Comparison of ENCODE assay signal across 8 mouse cellular contexts in genomic region chr5:67607804-67608673, GRCm38 (mm10). TPM values are rescaled to one million over a fixed set of nuclear protein-coding genes. Genes with fewer than 3 reads are reported as not detected.
DNase-seq lines count a peak whose midpoint lies in the region; ATAC-seq and TF ChIP-seq lines count a peak whose summit lies in the region.

Gene Shisa3, plus strand, starts transcription at chr5:67607882.

- no peak for TF ChIP-seq CTCF in heart, postnatal 0 days (IDR thresholded peaks at IDR 0.05; ENCODE audit: low read depth)
- peak; percentile 31 for TF ChIP-seq CTCF in stomach, postnatal 0 days (IDR thresholded peaks at IDR 0.05; ENCODE audit: low read depth)

- peak within 1 kb of the TSS; percentile 90 for H3K4me2 ChIP-seq in embryonic facial prominence, embryonic 12.5 days (replicated peaks)
- peak within 1 kb of the TSS; percentile 80 for H3K4me2 ChIP-seq in heart, postnatal 0 days (ENCODE audit: low read depth, low read length)
- peak within 1 kb of the TSS; percentile 83 for H3K4me2 ChIP-seq in stomach, postnatal 0 days (replicated peaks; ENCODE audit: low read depth)

- WGBS in embryonic facial prominence, embryonic 12.5 days, result under 1% methylated on average over 86 of the region's 86 CpGs
- WGBS in heart, postnatal 0 days, result under 1% methylated on average over 83 of the region's 86 CpGs
- 1% methylated on average over 75 of the region's 86 CpGs for WGBS in stomach, postnatal 0 days

- no peak for TF ChIP-seq EP300 in heart, postnatal 0 days (IDR thresholded peaks at IDR 0.05; ENCODE audit: low read depth)
- TF ChIP-seq EP300 in stomach, postnatal 0 days (optimal IDR thresholded peaks at IDR 0.05), result no peak

- H3K4me1 ChIP-seq in embryonic facial prominence, embryonic 12.5 days, result peaks cover 18% of the 10 kb centered on the region; the same call in 1 of the 2 replicates
- H3K4me1 ChIP-seq in heart, postnatal 0 days (ENCODE audit: control insufficient read depth, insufficient read depth), result peaks cover 14% of the 10 kb centered on the region; the same call in 1 of the 2 replicates
- H3K4me1 ChIP-seq in stomach, postnatal 0 days (replicated peaks; ENCODE audit: control insufficient read depth, insufficient read depth), result no peaks in the 10 kb centered on the region; the same call in none of the 2 replicates

- no peaks in the 10 kb centered on the region for H3K36me3 ChIP-seq in embryonic facial prominence, embryonic 12.5 days
- H3K36me3 ChIP-seq in heart, postnatal 0 days (replicated peaks; ENCODE audit: control insufficient read depth, insufficient read depth, low read length), result no peaks in the 10 kb centered on the region
- H3K36me3 ChIP-seq in stomach, postnatal 0 days (ENCODE audit: control insufficient read depth, insufficient read depth, low read length), result no peaks in the 10 kb centered on the region

- peak; percentile 23 for ATAC-seq in CD4-positive, CD25-positive, alpha-beta regulatory T cell, adult 4 months
- ATAC-seq in embryonic facial prominence, embryonic 12.5 days (ENCODE audit: insufficient number of reproducible peaks, insufficient read depth, low FRiP score, low TSS enrichment), result peak; percentile 50
- ATAC-seq in heart, postnatal 0 days (ENCODE audit: insufficient read depth, low read depth), result peak; percentile 82
- ATAC-seq in megakaryocyte progenitor cell, adult 5-6 weeks (replicated peaks; ENCODE audit: poor library complexity), result peak; percentile 59
- ATAC-seq in stomach, postnatal 0 days (ENCODE audit: low FRiP score, low TSS enrichment), result peak; percentile 75
- ATAC-seq in erythroid progenitor cell, adult 5-6 weeks (replicated peaks; ENCODE audit: low FRiP score, poor library complexity, severe bottlenecking), result no peak

- DNase-seq in Muller cell, postnatal 12 days (ENCODE audit: inconsistent ontology term), result peak; percentile 46
- DNase-seq in heart, postnatal 0 days (ENCODE audit: low spot score), result no peak
- DNase-seq in kidney, postnatal 14 days, result peak; percentile 52
- peak; percentile 39 for DNase-seq in stomach, postnatal 0 days (ENCODE audit: low spot score)

- H3K27ac ChIP-seq in embryonic facial prominence, embryonic 12.5 days, result peak within 1 kb of the TSS; percentile 47; the same call in 1 of the 2 replicates
- H3K27ac ChIP-seq in heart, postnatal 0 days (ENCODE audit: low read depth), result no peak within 1 kb of the TSS
- peak within 1 kb of the TSS; percentile 53 for H3K27ac ChIP-seq in stomach, postnatal 0 days (replicated peaks)

- peaks cover 58% of the 10 kb centered on the region for H3K27me3 ChIP-seq in embryonic facial prominence, embryonic 12.5 days
- H3K27me3 ChIP-seq in heart, postnatal 0 days (ENCODE audit: control insufficient read depth, insufficient read depth, low read length), result peaks cover 71% of the 10 kb centered on the region
- H3K27me3 ChIP-seq in stomach, postnatal 0 days (ENCODE audit: control insufficient read depth, insufficient read depth, low read length), result peaks cover 13% of the 10 kb centered on the region; the same call in 1 of the 2 replicates

- H3K9me3 ChIP-seq in embryonic facial prominence, embryonic 12.5 days, result no peaks in the 10 kb centered on the region
- H3K9me3 ChIP-seq in heart, postnatal 0 days (replicated peaks; ENCODE audit: control insufficient read depth, low read length), result no peaks in the 10 kb centered on the region
- no peaks in the 10 kb centered on the region for H3K9me3 ChIP-seq in stomach, postnatal 0 days (ENCODE audit: control insufficient read depth, low read length)

- peak within 1 kb of the TSS; percentile 54 for H3K9ac ChIP-seq in embryonic facial prominence, embryonic 12.5 days
- H3K9ac ChIP-seq in heart, postnatal 0 days (replicated peaks; ENCODE audit: low read depth, low read length), result peak within 1 kb of the TSS; percentile 33; the same call in 1 of the 2 replicates
- H3K9ac ChIP-seq in stomach, postnatal 0 days (ENCODE audit: low read length), result peak within 1 kb of the TSS; percentile 57

- peak within 1 kb of the TSS; percentile 51 for H3K4me3 ChIP-seq in embryonic facial prominence, embryonic 12.5 days
- peak within 1 kb of the TSS; percentile 50 for H3K4me3 ChIP-seq in heart, postnatal 0 days (ENCODE audit: low read depth, low read length)
- H3K4me3 ChIP-seq in stomach, postnatal 0 days (ENCODE audit: low read depth, low read length), result peak within 1 kb of the TSS; percentile 53

RNA-seq across cellular contexts. Expression of gene Shisa3, which starts in this region (rescaled TPM):
- under 1 TPM; 0.35 to 0.54 TPM for polyA plus RNA-seq in CD4-positive, CD25-positive, alpha-beta regulatory T cell, adult 4 months (2017; shearing (Covaris generic))
- 11.0 and 16.0 TPM in 2 replicates for polyA plus RNA-seq in embryonic facial prominence, embryonic 12.5 days (2016; fragmentation: Nextera tagmentation; extraction: Ambion mirVana)
- 1.6 and 4.3 TPM in 2 replicates for total RNA-seq in heart, postnatal 0 days (2014; rRNA removed; ENCODE audit: low replicate concordance)
- polyA plus RNA-seq in heart, postnatal 0 days (2015; fragmentation: Nextera tagmentation; extraction: Ambion mirVana), result 0.67 and 1.1 TPM in 2 replicates
- total RNA-seq in megakaryocyte progenitor cell, adult 5-6 weeks (2015), result not detected in 2 replicates
- total RNA-seq in megakaryocyte progenitor cell, adult 5-6 weeks (2017), result not detected in 2 replicates
- 13.7 and 14.5 TPM in 2 replicates for polyA plus RNA-seq in stomach, postnatal 0 days (2015; fragmentation: Nextera tagmentation; extraction: Ambion mirVana)
- total RNA-seq in erythroid progenitor cell, adult 5-6 weeks (2015; ENCODE audit: low replicate concordance), result 0.84 TPM in 1 of 2 replicates, not detected in the other
- not detected in 2 replicates for total RNA-seq in erythroid progenitor cell, adult 5-6 weeks (2017; ENCODE audit: low replicate concordance)

Comparison
In these comparisons a context has a peak if more than half of its experiments do, and no peak if none do; other contexts are left out.
1. Peak in ATAC-seq in CD4-positive, CD25-positive, alpha-beta regulatory T cell, adult 4 months; RNA of the gene not detected or under 1 TPM.
2. Peak in ATAC-seq in megakaryocyte progenitor cell, adult 5-6 weeks; RNA of the gene not detected or under 1 TPM.